8 mouse cellular contexts compared by ENCODE assay signal in genomic region chr12:100952193-100952931, GRCm38 (mm10). TPM values are rescaled to one million over a fixed set of nuclear protein-coding genes. Genes with fewer than 3 reads are reported as not detected.
A peak's percentile ranks its signal among the peaks of the same experiment; 100 is the strongest.
DNase-seq lines count a peak whose midpoint lies in the region; ATAC-seq and TF ChIP-seq lines count a peak whose summit lies in the region.

No protein-coding gene starts in this region.

- H3K4me3 ChIP-seq in embryonic facial prominence, embryonic 10.5 days, result no peak overlapping the region
- no peak overlapping the region for H3K4me3 ChIP-seq in heart, adult 2 months
- no peak overlapping the region for H3K4me3 ChIP-seq in kidney, adult 2 months (ENCODE audit: insufficient read depth, low read depth, low read length)
- H3K4me3 ChIP-seq in limb, embryonic 12.5 days (replicated peaks), result no peak overlapping the region
- H3K4me3 ChIP-seq in midbrain, embryonic 15.5 days, result no peak overlapping the region

- TF ChIP-seq CTCF in heart, adult 2 months (IDR thresholded peaks at IDR 0.05), result peak; percentile 74
- peak; percentile 79 for TF ChIP-seq CTCF in kidney, adult 2 months (conservative IDR thresholded peaks at IDR 0.05; ENCODE audit: insufficient read depth, insufficient read length, low read depth, low read length)

- intact Hi-C loops in heart, adult 2 months (cut with DNase I), result loop anchor here (1.0 to 2.0 kb wide), 3 partner anchors 15 to 130 kb away; partner anchors contain the start of genes Ccdc88c and Ppp4r3a

- WGBS in embryonic facial prominence, embryonic 10.5 days, result 50% methylated on average over 9 of the region's 9 CpGs
- 27% methylated on average over 9 of the region's 9 CpGs for WGBS in heart, adult 2 months
- WGBS in kidney, adult 2 months, result 28% methylated on average over 9 of the region's 9 CpGs
- 39% methylated on average over 9 of the region's 9 CpGs for WGBS in limb, embryonic 12.5 days
- 32% methylated on average over 9 of the region's 9 CpGs for WGBS in midbrain, embryonic 15.5 days

- no peak for TF ChIP-seq POLR2A in heart, adult 2 months (IDR thresholded peaks at IDR 0.05; ENCODE audit: insufficient read depth, low read depth, low read length)
- no peak for TF ChIP-seq POLR2A in kidney, adult 2 months (IDR thresholded peaks at IDR 0.05; ENCODE audit: low read depth, low read length)

- H3K27me3 ChIP-seq in embryonic facial prominence, embryonic 10.5 days (replicated peaks; ENCODE audit: low read depth, poor library complexity, severe bottlenecking), result no peaks in the 10 kb centered on the region
- H3K27me3 ChIP-seq in heart, adult 2 months (ENCODE audit: control insufficient read depth, insufficient read depth, low read length), result no peaks in the 10 kb centered on the region
- no peaks in the 10 kb centered on the region for H3K27me3 ChIP-seq in kidney, adult 2 months (replicated peaks; ENCODE audit: control insufficient read depth, insufficient read depth, low read length)
- H3K27me3 ChIP-seq in limb, embryonic 12.5 days, result peaks cover 19% of the 10 kb centered on the region
- H3K27me3 ChIP-seq in midbrain, embryonic 15.5 days (replicated peaks), result 0 out of 2 replicates have a peak, but pooled peaks cover 6% of the 10 kb centered on the region

- H3K4me1 ChIP-seq in embryonic facial prominence, embryonic 10.5 days, result peaks cover 21% of the 10 kb centered on the region
- H3K4me1 ChIP-seq in heart, adult 2 months (ENCODE audit: control insufficient read depth, insufficient read depth, low read length), result peaks cover 20% of the 10 kb centered on the region
- H3K4me1 ChIP-seq in kidney, adult 2 months (ENCODE audit: control insufficient read depth, insufficient read depth, low read length), result no peaks in the 10 kb centered on the region
- H3K4me1 ChIP-seq in limb, embryonic 12.5 days (replicated peaks), result peaks cover 24% of the 10 kb centered on the region
- peaks cover 6% of the 10 kb centered on the region; the same call in 1 of the 2 replicates for H3K4me1 ChIP-seq in midbrain, embryonic 15.5 days

- no peaks in the 10 kb centered on the region for H3K79me2 ChIP-seq in heart, adult 2 months (replicated peaks; ENCODE audit: control insufficient read depth, insufficient read depth, low read length)

- no peaks in the 10 kb centered on the region for H3K9me3 ChIP-seq in embryonic facial prominence, embryonic 10.5 days
- no peaks in the 10 kb centered on the region for H3K9me3 ChIP-seq in limb, embryonic 12.5 days
- no peaks in the 10 kb centered on the region for H3K9me3 ChIP-seq in midbrain, embryonic 15.5 days

- TF ChIP-seq EP300 in heart, adult 2 months (IDR thresholded peaks at IDR 0.05; ENCODE audit: insufficient read depth, low read depth, low read length), result peak; percentile 46; the same call in 1 of the 2 replicates

- peak; percentile 58 for ATAC-seq in limb, embryonic 12.5 days (ENCODE audit: insufficient number of reproducible peaks, insufficient read depth, low FRiP score, low TSS enrichment, low read depth)
- ATAC-seq in midbrain, embryonic 15.5 days (replicated peaks), result peak; percentile 76

- no peak overlapping the region for H3K9ac ChIP-seq in heart, adult 2 months (ENCODE audit: low read depth, low read length)
- H3K9ac ChIP-seq in limb, embryonic 12.5 days (replicated peaks), result no peak overlapping the region
- no peak overlapping the region for H3K9ac ChIP-seq in midbrain, embryonic 15.5 days

- peak; percentile 73 for DNase-seq in 3T3-L1 (ENCODE audit: low read depth, low spot score)
- DNase-seq in adrenal gland, adult 8-10 months, result peak; percentile 39
- peak; percentile 82 for DNase-seq in embryonic facial prominence, embryonic 10.5 days (ENCODE audit: low spot score)
- peak; percentile 78 to 81 for DNase-seq in heart, adult 2 months
- DNase-seq in kidney, adult 2 months, result peak; percentile 80
- DNase-seq in spleen, postnatal 14 days (ENCODE audit: low spot score in 2 of 2), result peak; percentile 65 to 77

- peaks cover 55% of the 10 kb centered on the region for H3K36me3 ChIP-seq in embryonic facial prominence, embryonic 10.5 days (replicated peaks)
- H3K36me3 ChIP-seq in heart, adult 2 months (ENCODE audit: control insufficient read depth, insufficient read depth, low read length), result no peaks in the 10 kb centered on the region
- H3K36me3 ChIP-seq in kidney, adult 2 months (ENCODE audit: control insufficient read depth, insufficient read depth, low read length), result no peaks in the 10 kb centered on the region
- H3K36me3 ChIP-seq in limb, embryonic 12.5 days, result no peaks in the 10 kb centered on the region
- peaks cover 3% of the 10 kb centered on the region; the same call in 1 of the 2 replicates for H3K36me3 ChIP-seq in midbrain, embryonic 15.5 days (replicated peaks)

- no peak overlapping the region for H3K4me2 ChIP-seq in limb, embryonic 12.5 days
- no peak overlapping the region for H3K4me2 ChIP-seq in midbrain, embryonic 15.5 days

- H3K27ac ChIP-seq in embryonic facial prominence, embryonic 10.5 days (replicated peaks), result peak overlapping the region; percentile 59; the same call in 1 of the 2 replicates
- H3K27ac ChIP-seq in heart, adult 2 months, result peak overlapping the region; percentile 81
- H3K27ac ChIP-seq in kidney, adult 2 months (ENCODE audit: insufficient read depth, low read depth, low read length), result no peak overlapping the region
- H3K27ac ChIP-seq in limb, embryonic 12.5 days, result no peak overlapping the region
- peak overlapping the region; percentile 60; the same call in 1 of the 2 replicates for H3K27ac ChIP-seq in midbrain, embryonic 15.5 days

RNA-seq across cellular contexts. Expression of gene Gpr68, which starts 44.4 kb away (rescaled TPM):
- total RNA-seq in adrenal gland, adult 8-10 months (2022), result 1 to 10 TPM; 1.3 to 4.4 (median 2.1) TPM
- polyA plus RNA-seq in embryonic facial prominence, embryonic 10.5 days (2016; fragmentation: Nextera tagmentation; extraction: Ambion mirVana), result 0.21 and 0.34 TPM in 2 replicates
- under 1 TPM; 0.14 to 0.16 TPM for total RNA-seq in heart, adult 2 months (2021)
- polyA plus RNA-seq in heart, adult 2 months (2012; rRNA removed), result 0.56 and 0.80 TPM in 2 replicates
- polyA plus RNA-seq in kidney, adult 2 months (2012; rRNA removed), result 0.50 and 1.9 TPM in 2 replicates
- 0.13 and 0.17 TPM in 2 replicates for polyA plus RNA-seq in limb, embryonic 12.5 days (2016; fragmentation: Nextera tagmentation; extraction: Ambion mirVana)
- 6.1 and 6.7 TPM in 2 replicates for polyA plus RNA-seq in midbrain, embryonic 15.5 days (2015; fragmentation: Nextera tagmentation; extraction: Ambion mirVana)

Comparison
In these comparisons a context has a peak if more than half of its experiments do, and no peak if none do; other contexts are left out.
1. H3K27ac ChIP-seq: peak in embryonic facial prominence, embryonic 10.5 days (single experiment), heart, adult 2 months (single experiment) and midbrain, embryonic 15.5 days (single experiment); none in kidney, adult 2 months (single experiment) and limb, embryonic 12.5 days (single experiment).
2. Peak in every context shown above with its lines, with median percentiles within 50 percentile points of each other: DNase-seq.